Mouse (Mus musculus) 3T3-L1 (cell line): ENCODE results near the gene Xlr3c.
"Not testable (repeated sequence)": the region's sequence is repeated elsewhere in the genome, so short reads cannot be mapped to it uniquely, and the experiment has no call there.

Experiments
- DNase-seq: peaks from one replicate; pipeline ENCODE4 v3.0.0-alpha.2; 2015; ENCODE audit warnings: low read depth, low spot score

The Xlr3c gene

GRCm38 (mm10) chrX:73265270-73265669 lies at the start of gene Xlr3c:
TSS of gene Xlr3c (minus strand) at chrX:73265390.
- not testable (repeated sequence) for DNase-seq

GRCm38 (mm10) chrX:73312522-73312921 lies 47.3 kb upstream of the Xlr3c start:
- peak; percentile 72 for DNase-seq

GRCm38 (mm10) chrX:73295745-73296144 lies 30.6 kb upstream of the Xlr3c start:
- DNase-seq = not testable (repeated sequence)

- not testable (repeated sequence) for DNase-seq
Measured at GRCm38 (mm10) chrX:73292876-73293275, 27.7 kb upstream of the Xlr3c start, which contains the start of the genes Xlr5a and Xlr5c. TSS of gene Xlr5a (minus strand) at chrX:73292976. TSS of gene Xlr5c (minus strand) at chrX:73292976.

- DNase-seq = not testable (repeated sequence)
Measured at GRCm38 (mm10) chrX:73262428-73262827, 2.8 kb downstream of the Xlr3c start.

GRCm38 (mm10) chrX:73242821-73243325 lies 22.3 kb downstream of the Xlr3c start, which contains the start of gene Xlr4c:
TSS of gene Xlr4c (minus strand) at chrX:73243130.
- DNase-seq = not testable (repeated sequence)

- no peak for DNase-seq
Measured at GRCm38 (mm10) chrX:73229288-73229687, 35.9 kb downstream of the Xlr3c start.

GRCm38 (mm10) chrX:73228606-73229214 lies 36.5 kb downstream of the Xlr3c start:
- DNase-seq = peak; percentile 42

- peak; percentile 94 for DNase-seq
Measured at GRCm38 (mm10) chrX:73227914-73228605, 37.1 kb downstream of the Xlr3c start, which contains the start of gene F8a. TSS of gene F8a (plus strand) at chrX:73228291.

- no peak for DNase-seq
Measured at GRCm38 (mm10) chrX:73225365-73225764, 39.8 kb downstream of the Xlr3c start.

GRCm38 (mm10) chrX:73213819-73214564 lies 51.2 kb downstream of the Xlr3c start, which contains the start of gene Xlr4b:
TSS of gene Xlr4b (plus strand) at chrX:73214333.
- not testable (repeated sequence) for DNase-seq
